Mouse (Mus musculus) gastrocnemius, adult 8-10 months (tissue): ENCODE data around the gene Mmrn2. TPM values are rescaled to one million over a fixed set of nuclear protein-coding genes. Genes with fewer than 3 reads are reported as not detected.

ENCODE experiments used
- DNase-seq, 2 experiments: peaks; one replicate each; pipeline ENCODE4 v3.0.0; 2022; ENCODE audit warnings: low spot score in 2 of 2
- total RNA-seq, 4 experiments: library from RNA; stranded (reverse); gene quantifications; 2 replicates each; pipeline ENCODE4 v1.2.4; 2022

Gene Mmrn2
- 1 to 10 TPM; 7.9 to 9.3 (median 9.0) TPM for total RNA-seq

DNA sequence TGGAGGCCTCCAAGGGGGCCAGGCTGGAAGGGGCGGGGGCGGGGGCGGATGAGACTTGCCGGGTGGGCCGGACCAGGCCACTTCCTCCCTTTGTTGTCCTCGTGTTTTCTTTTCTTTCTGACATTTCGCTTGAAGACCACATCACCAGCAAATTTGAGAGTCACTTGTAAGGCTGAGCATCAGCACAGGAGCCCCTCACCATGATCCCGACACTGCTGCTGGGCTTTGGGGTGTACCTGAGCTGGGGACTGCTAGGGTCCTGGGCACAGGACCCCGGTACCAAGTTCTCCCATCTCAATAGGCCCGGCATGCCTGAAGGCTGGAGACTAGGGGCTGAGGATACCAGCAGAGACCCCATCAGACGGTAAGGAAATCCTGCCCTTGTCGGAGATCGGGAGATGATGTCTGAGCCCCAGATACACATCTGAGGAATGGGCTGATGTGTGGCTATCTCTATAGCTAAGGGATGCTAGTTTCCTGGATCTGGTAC is at the start of gene Mmrn2:
Mmrn2 (plus strand) TSS at position 51 of the 490 bp plus-strand sequence.
- DNase-seq: no peak

DNA sequence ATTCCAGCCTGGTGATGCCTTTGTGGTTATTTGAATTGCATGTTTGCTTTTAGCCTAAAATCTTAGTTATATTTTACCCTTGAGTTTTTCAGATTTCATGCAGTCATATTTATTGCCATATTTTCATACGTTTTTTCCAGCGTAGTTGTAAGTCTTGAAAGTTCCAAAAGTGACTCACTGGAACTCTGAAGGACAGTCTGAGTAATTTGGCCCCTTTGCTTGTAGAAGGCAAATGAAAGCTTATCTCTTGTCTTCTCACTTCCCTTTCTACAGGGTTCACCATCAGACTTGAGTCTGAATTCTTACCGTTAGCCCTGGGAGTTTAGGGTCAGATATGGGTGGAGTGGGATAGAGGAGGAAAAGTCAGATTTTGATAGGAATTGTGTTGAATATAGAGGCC is 48.7 kb upstream of the Mmrn2 start:
- no peak for DNase-seq

GRCm38 (mm10) chr14:34327618-34328017 is 47.6 kb upstream of the Mmrn2 start:
- DNase-seq: no peak

- no peak for DNase-seq
Observed at GRCm38 (mm10) chr14:34330657-34331158, 44.6 kb upstream of the Mmrn2 start.

DNA sequence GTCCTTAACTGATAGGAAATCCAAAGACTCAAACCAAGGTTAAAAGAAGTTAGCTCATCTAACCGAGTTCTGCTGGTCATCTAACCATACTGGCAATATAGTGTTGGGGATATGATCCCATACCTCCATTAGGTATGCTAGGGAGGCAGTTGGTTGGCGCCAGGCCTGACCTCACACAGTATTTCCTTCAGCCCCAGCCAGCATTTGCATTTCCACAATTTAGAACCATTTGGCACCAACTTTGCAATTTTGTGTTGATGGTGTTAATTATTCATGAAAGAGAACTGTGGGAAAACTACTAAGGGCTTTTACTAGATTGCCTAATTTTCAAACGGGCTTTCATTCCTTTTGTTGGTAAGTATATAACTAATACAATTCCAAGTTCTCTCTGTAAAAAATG is 43.4 kb upstream of the Mmrn2 start:
- no peak for DNase-seq

DNA sequence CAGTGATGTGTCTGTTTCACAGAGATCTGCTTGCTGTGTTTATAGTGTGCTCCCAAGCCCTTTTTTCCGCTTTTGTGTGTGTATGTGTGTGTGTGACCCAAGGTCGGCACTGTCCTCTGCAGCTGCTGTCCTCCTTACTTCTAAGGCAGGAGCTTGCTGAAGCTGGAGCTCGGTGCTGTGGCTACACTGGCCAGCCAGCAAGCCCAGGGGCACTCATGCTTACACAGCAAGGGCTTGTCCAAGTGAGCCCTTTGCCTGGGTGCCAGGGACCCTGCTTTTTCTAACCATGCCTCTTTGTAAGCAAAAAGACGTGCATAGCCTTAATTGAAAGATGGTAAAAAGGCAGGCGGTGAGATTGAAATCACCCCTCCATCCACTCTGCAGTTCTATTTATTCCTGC is 42.8 kb upstream of the Mmrn2 start:
- DNase-seq: no peak

DNA sequence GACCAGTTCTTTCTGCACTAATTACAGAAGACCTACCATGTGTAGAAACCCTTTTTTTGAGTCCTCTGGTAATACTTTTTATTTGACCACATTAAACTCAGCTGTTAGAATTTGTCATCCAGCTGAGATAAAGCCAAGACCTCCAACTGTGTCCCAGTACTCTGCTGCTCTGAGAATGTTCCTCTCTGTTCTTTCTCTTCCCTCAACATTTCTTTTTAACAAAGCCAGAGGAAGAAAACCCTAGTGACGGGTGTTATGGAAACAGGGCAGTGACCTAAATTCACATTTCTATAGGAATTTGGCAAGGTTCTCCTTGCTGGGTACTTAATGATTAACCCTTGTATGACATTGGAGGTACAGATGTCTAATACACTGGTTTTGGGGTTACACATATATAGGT is 35.8 kb upstream of the Mmrn2 start:
- no peak for DNase-seq

- no peak for DNase-seq
Observed at GRCm38 (mm10) chr14:34341993-34342392, 33.3 kb upstream of the Mmrn2 start.

GRCm38 (mm10) chr14:34343078-34343477 is 32.2 kb upstream of the Mmrn2 start:
- no peak for DNase-seq

DNA sequence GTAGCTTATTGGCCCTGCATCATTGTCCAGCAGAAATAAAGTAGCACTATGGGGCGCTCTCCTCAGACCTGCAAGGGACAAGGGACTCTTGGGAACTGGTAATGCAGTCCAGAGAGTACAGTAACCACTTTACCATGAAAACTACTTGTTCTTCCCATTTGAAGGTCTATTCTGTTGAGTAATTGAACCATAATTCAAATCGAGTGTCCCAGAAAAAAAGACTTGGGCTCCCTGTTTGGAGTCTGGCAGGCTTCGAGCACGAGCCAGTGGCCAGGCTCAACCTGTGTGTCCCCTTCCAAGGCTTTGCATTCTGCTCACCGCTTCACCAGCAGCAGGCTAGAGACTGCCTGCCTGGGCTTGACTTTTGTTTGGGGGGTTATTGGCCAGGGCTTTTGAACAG is 30.9 kb upstream of the Mmrn2 start:
- DNase-seq: no peak

DNA sequence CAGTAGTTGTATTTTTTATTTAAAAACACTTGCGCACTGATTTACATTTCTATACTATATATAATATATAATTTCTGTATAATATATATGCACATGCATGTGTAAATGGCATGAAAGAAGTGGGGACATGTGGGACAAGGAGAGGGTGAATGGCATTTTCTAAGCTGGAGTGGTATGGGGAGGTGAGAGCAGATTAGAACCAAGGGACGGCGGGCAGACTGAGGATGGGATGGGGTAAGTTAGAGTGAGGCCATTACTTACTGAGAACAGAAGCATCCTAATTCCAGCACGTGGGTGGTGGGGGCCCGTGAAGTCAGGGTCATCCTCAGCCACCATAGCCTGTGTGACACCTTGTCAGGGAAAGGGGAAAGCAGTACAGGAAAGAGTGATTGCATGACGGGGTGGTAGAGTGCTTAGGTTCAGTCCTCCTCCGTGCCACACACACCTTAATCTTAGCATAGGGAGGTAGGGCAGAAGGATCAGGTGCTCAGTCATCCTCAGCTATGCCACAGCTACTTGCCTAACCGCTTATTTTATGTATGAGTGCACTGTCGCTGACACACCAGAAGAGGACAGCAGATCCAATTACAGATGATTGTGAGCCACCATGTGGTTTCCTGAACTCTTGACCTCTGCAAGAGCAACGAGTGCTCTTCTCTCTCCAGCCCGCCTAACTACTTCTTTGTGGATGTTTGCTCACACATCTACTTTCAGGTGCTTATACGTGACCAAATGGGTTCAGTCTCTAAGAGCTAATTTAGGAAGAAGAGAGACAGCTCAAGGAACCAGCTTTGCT is 29.3 kb upstream of the Mmrn2 start:
- no peak for DNase-seq

GRCm38 (mm10) chr14:34347084-34347483 is 28.2 kb upstream of the Mmrn2 start:
- no peak for DNase-seq

- no peak for DNase-seq
Observed at GRCm38 (mm10) chr14:34348301-34348700, 27.0 kb upstream of the Mmrn2 start.

DNA sequence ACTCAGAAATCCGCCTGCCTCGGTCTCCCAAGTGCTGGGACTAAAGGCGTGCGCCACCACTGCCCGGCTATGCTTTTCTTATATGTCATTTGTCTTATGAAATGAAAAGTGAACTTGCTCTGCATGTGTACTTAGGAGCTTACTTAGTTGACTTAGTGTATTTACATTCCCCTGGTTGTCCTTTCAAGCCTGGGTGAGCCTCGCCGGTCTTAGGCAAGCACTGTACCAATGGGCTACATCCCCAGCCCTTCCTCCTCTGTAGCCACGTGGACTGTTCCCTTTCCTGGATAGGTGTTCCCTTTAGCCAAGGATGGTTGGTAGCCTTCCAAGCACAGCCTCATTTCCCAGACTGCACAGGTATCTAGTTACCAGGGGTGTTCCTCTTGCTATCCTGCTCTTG is 26.3 kb upstream of the Mmrn2 start:
- no peak for DNase-seq

GRCm38 (mm10) chr14:34351660-34352059 is 23.6 kb upstream of the Mmrn2 start:
- no peak for DNase-seq

DNA sequence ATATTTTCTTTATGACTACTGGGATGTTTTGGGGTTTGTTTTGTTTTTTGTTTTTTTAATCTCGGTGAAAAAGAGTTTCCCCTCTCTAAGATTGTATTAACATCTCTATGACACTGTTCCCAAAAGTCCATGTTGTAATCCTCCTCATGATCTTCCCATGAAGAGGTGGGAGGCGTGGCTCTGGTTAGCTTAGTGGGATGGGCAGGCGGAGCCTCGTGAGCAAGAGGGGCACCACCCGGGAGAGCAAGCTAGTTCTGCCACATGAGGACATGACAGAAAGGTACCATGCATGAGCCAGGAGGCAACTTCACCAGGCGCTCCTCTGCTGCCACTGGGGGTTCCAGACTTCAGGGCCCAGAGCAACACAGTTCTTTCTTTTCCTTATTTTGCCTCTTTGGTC is 22.7 kb upstream of the Mmrn2 start:
- DNase-seq: no peak

- no peak for DNase-seq
Observed at GRCm38 (mm10) chr14:34353326-34353725, 21.9 kb upstream of the Mmrn2 start.

GRCm38 (mm10) chr14:34354456-34354855 is 20.8 kb upstream of the Mmrn2 start:
- no peak for DNase-seq

GRCm38 (mm10) chr14:34355301-34355700 is 20.0 kb upstream of the Mmrn2 start, which contains the start of gene Fam25c:
Fam25c (minus strand) TSS chr14:34355433.
- no peak for DNase-seq

GRCm38 (mm10) chr14:34357671-34358455 is 17.4 kb upstream of the Mmrn2 start:
- no peak for DNase-seq

GRCm38 (mm10) chr14:34359676-34360244 is 15.5 kb upstream of the Mmrn2 start:
- DNase-seq: no peak

GRCm38 (mm10) chr14:34360251-34360650 is 15.0 kb upstream of the Mmrn2 start:
- DNase-seq: no peak
